1 mouse cellular context compared by ENCODE assay signal in the genomic region with DNA sequence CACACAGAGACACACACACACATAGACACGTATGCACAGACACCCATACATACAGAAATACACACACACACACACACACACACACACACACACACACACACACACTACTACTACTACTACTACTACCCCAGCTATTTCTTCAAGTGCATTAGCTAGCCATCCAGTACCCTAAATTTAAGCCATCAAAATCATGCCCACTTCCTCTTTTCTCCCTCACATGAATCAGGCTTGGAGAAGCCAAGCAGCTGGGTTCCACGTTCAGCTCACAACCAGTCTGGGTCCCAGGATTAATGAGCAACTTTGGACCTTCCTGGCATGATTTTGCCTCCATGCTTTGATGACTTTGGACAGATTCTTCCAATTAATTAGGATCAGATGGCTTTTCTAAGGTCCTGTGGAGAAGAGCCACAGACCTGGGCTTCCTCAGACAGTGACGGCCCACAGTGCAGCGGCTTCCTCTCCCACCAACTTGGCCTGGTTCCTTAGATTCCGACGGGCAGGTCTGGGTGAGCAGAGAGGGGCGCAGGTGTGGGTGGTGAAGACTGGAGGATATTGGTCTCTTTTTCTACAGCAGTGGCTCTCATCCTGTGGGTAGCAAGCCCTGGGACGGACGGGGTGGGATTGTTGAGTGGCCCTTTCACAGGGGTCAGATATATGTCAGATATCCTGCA.
TF ChIP-seq lines count a peak whose summit lies in the region.

No protein-coding gene starts in this region.

TF ChIP-seq in CH12.LX, 34 proteins besides CTCF, POLR2A, EP300 and RAD21 (continued from another document):
- no peak for TF ChIP-seq KAT2A (IDR thresholded peaks at IDR 0.05; ENCODE audit: insufficient replicate concordance, low read length)
- TF ChIP-seq HCFC1 (IDR thresholded peaks at IDR 0.05; ENCODE audit: low read depth, low read length), result no peak
- TF ChIP-seq TBP (conservative IDR thresholded peaks at IDR 0.05; ENCODE audit: low read depth, low read length), result no peak
